In the genomic region with DNA sequence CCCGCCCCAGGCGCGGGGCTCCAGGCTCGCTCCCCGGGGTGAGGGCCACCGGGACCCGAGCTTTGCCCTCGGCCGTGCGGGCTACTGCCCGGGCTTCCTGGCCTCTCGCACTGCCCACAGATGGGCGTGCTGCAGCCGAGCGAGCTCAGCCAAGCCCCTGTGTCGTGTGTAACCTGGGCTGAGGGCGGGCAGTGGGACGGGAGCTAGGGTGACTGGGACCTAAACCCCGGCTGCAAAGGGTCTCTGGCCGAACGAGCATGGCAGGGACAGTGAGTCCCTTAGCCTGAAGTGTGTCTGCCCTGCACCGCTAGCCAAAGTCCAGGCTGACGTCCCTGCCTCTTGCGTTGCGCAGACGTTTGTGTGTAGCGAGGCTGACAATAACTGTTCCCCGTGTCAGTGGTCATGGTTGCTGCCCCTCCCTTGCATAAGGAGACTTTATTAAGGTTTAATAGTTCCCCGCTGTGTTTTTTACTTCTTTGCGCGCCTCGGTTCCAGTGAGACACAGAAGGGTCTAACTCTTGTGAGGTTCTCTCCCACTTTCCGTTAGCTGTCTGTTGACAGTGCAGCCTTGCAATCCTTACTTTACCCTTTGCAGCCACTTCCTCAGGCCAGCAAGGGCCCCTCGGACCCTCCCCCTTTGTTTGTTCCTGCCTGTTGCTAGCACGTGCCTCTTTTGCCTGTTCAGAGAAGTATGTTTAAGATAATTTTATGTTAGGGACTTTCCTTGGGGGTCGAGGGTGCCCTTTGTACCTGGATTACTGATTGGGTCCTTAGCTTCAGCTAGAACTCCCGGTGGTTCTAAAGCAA, we compare ENCODE assay signal across 8 mouse cellular contexts. TPM values are rescaled to one million over a fixed set of nuclear protein-coding genes. Genes with fewer than 3 reads are reported as not detected.
A peak's percentile ranks its signal among the peaks of the same experiment; 100 is the strongest.
DNase-seq lines count a peak whose midpoint lies in the region; ATAC-seq and TF ChIP-seq lines count a peak whose summit lies in the region.

No protein-coding gene starts in this region.

- WGBS in intestine, postnatal 0 days: under 1% methylated on average over 37 of the region's 37 CpGs
- under 1% methylated on average over 37 of the region's 37 CpGs for WGBS in midbrain, embryonic 11.5 days

- TF ChIP-seq CTCF in gastrocnemius, adult 2 months (IDR thresholded peaks at IDR 0.05): no peak
- no peak for TF ChIP-seq CTCF in embryonic fibroblast, embryonic 13.5 days (IDR thresholded peaks at IDR 0.05; ENCODE audit: borderline replicate concordance, insufficient read depth, low read length)
- TF ChIP-seq CTCF in intestine, postnatal 0 days (IDR thresholded peaks at IDR 0.05; ENCODE audit: low read depth): no peak

- ATAC-seq in intestine, postnatal 0 days: peak; percentile 75
- ATAC-seq in midbrain, embryonic 11.5 days (ENCODE audit: low FRiP score): peak; percentile 77

- peaks cover 31% of the 10 kb centered on the region for H3K36me3 ChIP-seq in intestine, postnatal 0 days (ENCODE audit: control insufficient read depth, insufficient read depth)
- H3K36me3 ChIP-seq in midbrain, embryonic 11.5 days (ENCODE audit: control insufficient read depth, insufficient read depth, low read length): peaks cover 13% of the 10 kb centered on the region

- no peaks in the 10 kb centered on the region for H3K9me3 ChIP-seq in intestine, postnatal 0 days (ENCODE audit: control insufficient read depth)
- no peaks in the 10 kb centered on the region for H3K9me3 ChIP-seq in midbrain, embryonic 11.5 days (ENCODE audit: control insufficient read depth, low read length)

- peak overlapping the region; percentile 78 for H3K4me3 ChIP-seq in gastrocnemius, adult 2 months
- H3K4me3 ChIP-seq in embryonic fibroblast, embryonic 13.5 days (ENCODE audit: insufficient read depth, low read length): peak overlapping the region; percentile 91
- peak overlapping the region; percentile 65 for H3K4me3 ChIP-seq in intestine, postnatal 0 days (ENCODE audit: low read depth, low read length)
- H3K4me3 ChIP-seq in midbrain, embryonic 11.5 days (ENCODE audit: low read depth, low read length): peak overlapping the region; percentile 84

- H3K4me1 ChIP-seq in embryonic fibroblast, embryonic 13.5 days (ENCODE audit: control insufficient read depth, insufficient read depth, low read length): no peaks in the 10 kb centered on the region
- H3K4me1 ChIP-seq in intestine, postnatal 0 days (replicated peaks; ENCODE audit: control insufficient read depth, insufficient read depth, low read length): no peaks in the 10 kb centered on the region
- peaks cover 9% of the 10 kb centered on the region for H3K4me1 ChIP-seq in midbrain, embryonic 11.5 days (ENCODE audit: control insufficient read depth, insufficient read depth, low read length)

- peak overlapping the region; percentile 87 for H3K9ac ChIP-seq in intestine, postnatal 0 days (ENCODE audit: low read depth, low read length)
- H3K9ac ChIP-seq in midbrain, embryonic 11.5 days (ENCODE audit: low read length): peak overlapping the region; percentile 95

- no peak; the same call in 1 of the 2 replicates for TF ChIP-seq POLR2A in embryonic fibroblast, embryonic 13.5 days (IDR thresholded peaks at IDR 0.05; ENCODE audit: low read depth, low read length)

- H3K4me2 ChIP-seq in intestine, postnatal 0 days (replicated peaks; ENCODE audit: low read depth): peak overlapping the region; percentile 70
- H3K4me2 ChIP-seq in midbrain, embryonic 11.5 days: peak overlapping the region; percentile 79

- intact Hi-C loops in gastrocnemius, adult 2 months (cut with DNase I): no loop called here
- intact Hi-C loops in left cerebral cortex, postnatal 14 days (cut with DNase I): loop anchor here (10.0 kb wide), 1 partner anchor 1663 kb away; a partner anchor contains a TSS

- H3K27me3 ChIP-seq in intestine, postnatal 0 days (replicated peaks; ENCODE audit: control insufficient read depth, insufficient read depth, low read length): no peaks in the 10 kb centered on the region
- H3K27me3 ChIP-seq in midbrain, embryonic 11.5 days (ENCODE audit: control insufficient read depth, insufficient read depth, low read length): no peaks in the 10 kb centered on the region

- DNase-seq in gastrocnemius, adult 2 months: no peak
- no peak for DNase-seq in gastrocnemius, postnatal 25 days
- peak; percentile 79 for DNase-seq in A20 (ENCODE audit: low read depth, low spot score)
- peak; percentile 96 for DNase-seq in midbrain, embryonic 11.5 days (ENCODE audit: low spot score, missing footprints)
- DNase-seq in spleen, adult 12 weeks (ENCODE audit: low spot score): no peak
- DNase-seq in left cerebral cortex, postnatal 14 days (ENCODE audit: low spot score in 2 of 2): no peak

- H3K27ac ChIP-seq in gastrocnemius, adult 2 months: peak overlapping the region; percentile 89
- H3K27ac ChIP-seq in embryonic fibroblast, embryonic 13.5 days (ENCODE audit: insufficient read depth, low read length): peak overlapping the region; percentile 6
- peak overlapping the region; percentile 97 for H3K27ac ChIP-seq in intestine, postnatal 0 days (ENCODE audit: low read depth, low read length)
- peak overlapping the region; percentile 65 for H3K27ac ChIP-seq in midbrain, embryonic 11.5 days (ENCODE audit: low read depth, low read length)

RNA-seq across cellular contexts. Expression of a gene that starts 0.6 kb away (rescaled TPM):
- 10 to 100 TPM; 16.6 to 17.9 TPM for total RNA-seq in gastrocnemius, adult 2 months (2021)
- total RNA-seq in gastrocnemius, postnatal 25 days (2021): 10 to 100 TPM; 13.6 to 14.7 TPM
- 14.2 and 18.5 TPM in 2 replicates for polyA plus RNA-seq in embryonic fibroblast, embryonic 13.5 days (2011; ENCODE audit: insufficient read length, low read depth, missing spikeins)
- polyA plus RNA-seq in intestine, postnatal 0 days (2015; fragmentation: Nextera tagmentation; extraction: Ambion mirVana): 60.8 and 62.6 TPM in 2 replicates
- 124 and 128 TPM in 2 replicates for polyA plus RNA-seq in midbrain, embryonic 11.5 days (2014; fragmentation: Nextera tagmentation; extraction: Ambion mirVana)
- 10 to 100 TPM; 22.1 to 23.2 TPM for total RNA-seq in left cerebral cortex, postnatal 14 days (2021)

RNA-seq across cellular contexts. Expression of a gene that starts 17.3 kb away (rescaled TPM):
- total RNA-seq in gastrocnemius, adult 2 months (2021): 1 to 10 TPM; 1.0 to 2.6 TPM
- 1 to 10 TPM; 2.2 to 2.7 TPM for total RNA-seq in gastrocnemius, postnatal 25 days (2021)
- polyA plus RNA-seq in embryonic fibroblast, embryonic 13.5 days (2011; ENCODE audit: insufficient read length, low read depth, missing spikeins): 6.1 and 7.7 TPM in 2 replicates
- 6.5 and 6.7 TPM in 2 replicates for polyA plus RNA-seq in intestine, postnatal 0 days (2015; fragmentation: Nextera tagmentation; extraction: Ambion mirVana)
- polyA plus RNA-seq in midbrain, embryonic 11.5 days (2014; fragmentation: Nextera tagmentation; extraction: Ambion mirVana): 10.5 and 12.0 TPM in 2 replicates
- total RNA-seq in left cerebral cortex, postnatal 14 days (2021): 10 to 100 TPM; 12.6 to 13.3 TPM

RNA-seq across cellular contexts. Expression of a gene that starts 17.3 kb away (rescaled TPM):
- total RNA-seq in gastrocnemius, adult 2 months (2021): 10 to 100 TPM; 28.3 to 30.0 TPM
- 10 to 100 TPM; 20.0 to 21.9 TPM for total RNA-seq in gastrocnemius, postnatal 25 days (2021)
- polyA plus RNA-seq in embryonic fibroblast, embryonic 13.5 days (2011; ENCODE audit: insufficient read length, low read depth, missing spikeins): 11.4 and 16.0 TPM in 2 replicates
- 3.8 and 4.0 TPM in 2 replicates for polyA plus RNA-seq in intestine, postnatal 0 days (2015; fragmentation: Nextera tagmentation; extraction: Ambion mirVana)
- 18.7 and 19.0 TPM in 2 replicates for polyA plus RNA-seq in midbrain, embryonic 11.5 days (2014; fragmentation: Nextera tagmentation; extraction: Ambion mirVana)
- total RNA-seq in left cerebral cortex, postnatal 14 days (2021): 10 to 100 TPM; 27.3 to 28.8 TPM

RNA-seq across cellular contexts. Expression of a gene that starts 53.9 kb away (rescaled TPM):
- 10 to 100 TPM; 24.4 to 29.0 TPM for total RNA-seq in gastrocnemius, adult 2 months (2021)
- total RNA-seq in gastrocnemius, postnatal 25 days (2021): 10 to 100 TPM; 19.6 to 21.4 TPM
- 40.4 and 41.8 TPM in 2 replicates for polyA plus RNA-seq in embryonic fibroblast, embryonic 13.5 days (2011; ENCODE audit: insufficient read length, low read depth, missing spikeins)
- polyA plus RNA-seq in intestine, postnatal 0 days (2015; fragmentation: Nextera tagmentation; extraction: Ambion mirVana): 13.1 and 15.8 TPM in 2 replicates
- polyA plus RNA-seq in midbrain, embryonic 11.5 days (2014; fragmentation: Nextera tagmentation; extraction: Ambion mirVana): 10.9 and 13.7 TPM in 2 replicates
- total RNA-seq in left cerebral cortex, postnatal 14 days (2021): 10 to 100 TPM; 48.9 to 49.8 TPM

Comparison
In these comparisons a context has a peak if more than half of its experiments do, and no peak if none do; other contexts are left out.
1. DNase-seq: peak in A20 (single experiment) and midbrain, embryonic 11.5 days (single experiment); none in gastrocnemius, adult 2 months (single experiment), gastrocnemius, postnatal 25 days (single experiment), spleen, adult 12 weeks (single experiment) and left cerebral cortex, postnatal 14 days (0 of 2).
2. H3K27ac ChIP-seq: peak in every context shown above with its lines; median percentile 97 in intestine, postnatal 0 days; 89 in gastrocnemius, adult 2 months; 65 in midbrain, embryonic 11.5 days; 6 in embryonic fibroblast, embryonic 13.5 days.
3. Peak in every context shown above with its lines, with median percentiles within 50 percentile points of each other: H3K4me3 ChIP-seq.